Mouse (Mus musculus): ENCODE measurements at regions not wholly inside any gene's neighbourhood (a gene's known extent, or its start where the extent isn't known, plus 50 kb on each side); places are given as distances from the start of the nearest gene placed in this dataset.

- no peak for DNase-seq (ENCODE audit: low spot score)
Measured at GRCm38 (mm10) chr2:114993419-114993818, 338.7 kb upstream of the Dph6 start.

GRCm38 (mm10) chr2:114993882-114994281, 339.1 kb upstream of the Dph6 start:
- no peak for DNase-seq (ENCODE audit: low spot score)

- DNase-seq (ENCODE audit: low spot score): no peak
Measured at GRCm38 (mm10) chr2:114994691-114995347, 340.1 kb upstream of the Dph6 start.

GRCm38 (mm10) chr2:115013916-115014315, 359.2 kb upstream of the Dph6 start:
- no peak for DNase-seq (ENCODE audit: low spot score)

- no peak for DNase-seq (ENCODE audit: low spot score)
Measured at GRCm38 (mm10) chr2:115026777-115027176, 372.0 kb upstream of the Dph6 start.

GRCm38 (mm10) chr2:115031134-115031533, 376.4 kb upstream of the Dph6 start:
- no peak for DNase-seq (ENCODE audit: low spot score)

GRCm38 (mm10) chr2:115036205-115036604, 381.4 kb upstream of the Dph6 start:
- DNase-seq (ENCODE audit: low spot score): no peak

- DNase-seq (ENCODE audit: low spot score): no peak
Measured at GRCm38 (mm10) chr2:115042299-115042785, 387.6 kb upstream of the Dph6 start.

GRCm38 (mm10) chr2:115056327-115057070, 401.7 kb upstream of the Dph6 start:
- DNase-seq (ENCODE audit: low spot score): no peak

- no peak for DNase-seq (ENCODE audit: low spot score)
Measured at GRCm38 (mm10) chr2:115057200-115057599, 402.4 kb upstream of the Dph6 start.

GRCm38 (mm10) chr2:115067489-115068163, 412.9 kb upstream of the Dph6 start:
- no peak for DNase-seq (ENCODE audit: low spot score)

- no peak for DNase-seq (ENCODE audit: low spot score)
Measured at GRCm38 (mm10) chr2:115069704-115070103, 414.9 kb upstream of the Dph6 start.

GRCm38 (mm10) chr2:115070123-115070522, 415.4 kb upstream of the Dph6 start:
- DNase-seq (ENCODE audit: low spot score): no peak

GRCm38 (mm10) chr2:115070666-115071065, 415.9 kb upstream of the Dph6 start:
- DNase-seq (ENCODE audit: low spot score): no peak

GRCm38 (mm10) chr2:115081563-115082291, 427.0 kb upstream of the Dph6 start:
- no peak for DNase-seq (ENCODE audit: low spot score)

- DNase-seq (ENCODE audit: low spot score): no peak
Measured at GRCm38 (mm10) chr2:115082292-115082809, 427.6 kb upstream of the Dph6 start.

GRCm38 (mm10) chr2:115088421-115089120, 433.8 kb upstream of the Dph6 start:
- DNase-seq (ENCODE audit: low spot score): no peak

- DNase-seq (ENCODE audit: low spot score): no peak
Measured at GRCm38 (mm10) chr2:115090430-115091175, 435.8 kb upstream of the Dph6 start.

- no peak for DNase-seq (ENCODE audit: low spot score)
Measured at GRCm38 (mm10) chr2:115095351-115095750, 440.6 kb upstream of the Dph6 start.

- DNase-seq (ENCODE audit: low spot score): no peak
Measured at GRCm38 (mm10) chr2:115101501-115101900, 446.7 kb upstream of the Dph6 start.

Data from urinary bladder, postnatal 14 days (tissue).